Comparison of ENCODE assay signal across 10 mouse cellular contexts in genomic region chr15:83142861-83143260, GRCm38 (mm10). TPM values are rescaled to one million over a fixed set of nuclear protein-coding genes. Genes with fewer than 3 reads are reported as not detected.
DNase-seq lines count a peak whose midpoint lies in the region; ATAC-seq and TF ChIP-seq lines count a peak whose summit lies in the region.
"Had no signal": no experiment of that assay in that cellular context is flagged by ENCODE, and none has a peak within 500 bp of the region (broad histone marks: within the 10 kb centered on the region; RNA-seq: fewer than 3 reads in every experiment).

No protein-coding gene starts in this region.

- peaks cover 22% of the 10 kb centered on the region for H3K4me1 ChIP-seq in cerebellum, adult 2 months (ENCODE audit: control insufficient read depth, insufficient read depth, low read length)
- peaks cover 2% of the 10 kb centered on the region; the same call in 1 of the 2 replicates for H3K4me1 ChIP-seq in kidney, postnatal 0 days (replicated peaks; ENCODE audit: insufficient read depth, low read length)
- H3K4me1 ChIP-seq in neural tube, embryonic 13.5 days (replicated peaks): peaks cover 32% of the 10 kb centered on the region
- H3K4me1 ChIP-seq in stomach, postnatal 0 days (replicated peaks; ENCODE audit: control insufficient read depth, insufficient read depth): peaks cover 8% of the 10 kb centered on the region; the same call in 1 of the 2 replicates

- H3K9ac ChIP-seq in kidney, postnatal 0 days (ENCODE audit: low read depth, low read length): no peak overlapping the region
- peak overlapping the region; percentile 34; the same call in 1 of the 2 replicates for H3K9ac ChIP-seq in neural tube, embryonic 13.5 days
- H3K9ac ChIP-seq in stomach, postnatal 0 days (ENCODE audit: low read length): no peak overlapping the region

- no peak for DNase-seq in cerebellum, adult 2 months
- no peak for DNase-seq in cerebellum, postnatal 10 days
- DNase-seq in kidney, postnatal 0 days (ENCODE audit: low spot score): peak; percentile 8
- DNase-seq in kidney, adult 18-20 months: no peak
- DNase-seq in neural tube, embryonic 10.5 days (ENCODE audit: extremely low spot score, low spot score): no peak
- no peak for DNase-seq in stomach, postnatal 0 days (ENCODE audit: low spot score)
- no peak for DNase-seq in c-Kit-positive CD71-positive TER-119-positive erythroid progenitor cells, embryonic 14.5 days (ENCODE audit: low spot score)
- DNase-seq: heart, postnatal 10 days; lung, postnatal 4 days had no signal

- H3K9me3 ChIP-seq in kidney, postnatal 0 days (replicated peaks; ENCODE audit: low read length): no peaks in the 10 kb centered on the region
- H3K9me3 ChIP-seq in neural tube, embryonic 13.5 days: no peaks in the 10 kb centered on the region
- no peaks in the 10 kb centered on the region for H3K9me3 ChIP-seq in stomach, postnatal 0 days (ENCODE audit: control insufficient read depth, low read length)

- H3K4me2 ChIP-seq in kidney, postnatal 0 days (ENCODE audit: low read length): no peak overlapping the region
- H3K4me2 ChIP-seq in neural tube, embryonic 13.5 days: no peak overlapping the region
- H3K4me2 ChIP-seq in stomach, postnatal 0 days (replicated peaks; ENCODE audit: low read depth): no peak overlapping the region

- no peak for TF ChIP-seq POLR2A in cerebellum, adult 2 months (IDR thresholded peaks at IDR 0.05; ENCODE audit: borderline replicate concordance, insufficient read depth, low read length)

- no peaks in the 10 kb centered on the region for H3K27me3 ChIP-seq in cerebellum, adult 2 months (ENCODE audit: control insufficient read depth, insufficient read depth, low read length)
- H3K27me3 ChIP-seq in kidney, postnatal 0 days (ENCODE audit: insufficient read depth, low read length): no peaks in the 10 kb centered on the region
- no peaks in the 10 kb centered on the region for H3K27me3 ChIP-seq in neural tube, embryonic 13.5 days
- no peaks in the 10 kb centered on the region for H3K27me3 ChIP-seq in stomach, postnatal 0 days (ENCODE audit: control insufficient read depth, insufficient read depth, low read length)

- 0 out of 2 replicates have a peak, but pooled peaks cover 11% of the 10 kb centered on the region for H3K36me3 ChIP-seq in kidney, postnatal 0 days (ENCODE audit: insufficient read depth, low read length)
- H3K36me3 ChIP-seq in neural tube, embryonic 13.5 days: peaks cover 23% of the 10 kb centered on the region
- H3K36me3 ChIP-seq in stomach, postnatal 0 days (ENCODE audit: control insufficient read depth, insufficient read depth, low read length): no peaks in the 10 kb centered on the region; the same call in 1 of the 2 replicates

- H3K4me3 ChIP-seq in cerebellum, adult 2 months (replicated peaks; ENCODE audit: insufficient read depth, low read depth, low read length): no peak overlapping the region
- H3K4me3 ChIP-seq in kidney, postnatal 0 days (replicated peaks; ENCODE audit: low read depth, low read length): no peak overlapping the region
- H3K4me3 ChIP-seq in neural tube, embryonic 13.5 days: no peak overlapping the region
- H3K4me3 ChIP-seq in stomach, postnatal 0 days (ENCODE audit: low read depth, low read length): no peak overlapping the region

- 19% methylated on average over 5 of the region's 5 CpGs for WGBS in cerebellum, adult 2 months
- WGBS in kidney, postnatal 0 days: 52% methylated on average over 5 of the region's 5 CpGs
- 52% methylated on average over 5 of the region's 5 CpGs for WGBS in neural tube, embryonic 13.5 days
- WGBS in stomach, postnatal 0 days: 12% methylated on average over 5 of the region's 5 CpGs

- no peak for TF ChIP-seq CTCF in cerebellum, adult 2 months (IDR thresholded peaks at IDR 0.05; ENCODE audit: borderline replicate concordance, insufficient read depth, low read depth, low read length)
- TF ChIP-seq CTCF in kidney, postnatal 0 days (IDR thresholded peaks at IDR 0.05; ENCODE audit: low read depth): no peak
- no peak for TF ChIP-seq CTCF in stomach, postnatal 0 days (IDR thresholded peaks at IDR 0.05; ENCODE audit: low read depth)

- TF ChIP-seq EP300 in stomach, postnatal 0 days (optimal IDR thresholded peaks at IDR 0.05): no peak

- no peak for ATAC-seq in kidney, postnatal 0 days (replicated peaks; ENCODE audit: low FRiP score, low read depth)
- ATAC-seq in neural tube, embryonic 13.5 days (ENCODE audit: low read depth): no peak
- ATAC-seq in stomach, postnatal 0 days (ENCODE audit: low FRiP score, low TSS enrichment): peak; percentile 24; the same call in 1 of the 2 replicates

- H3K27ac ChIP-seq in cerebellum, adult 2 months (ENCODE audit: insufficient read depth, low read length): peak overlapping the region; percentile 45; the same call in 1 of the 2 replicates
- H3K27ac ChIP-seq in kidney, postnatal 0 days: no peak overlapping the region
- H3K27ac ChIP-seq in neural tube, embryonic 13.5 days (replicated peaks): peak overlapping the region; percentile 20; the same call in 1 of the 2 replicates
- peak overlapping the region; percentile 76 for H3K27ac ChIP-seq in stomach, postnatal 0 days (replicated peaks)

RNA-seq across cellular contexts. Expression of gene Poldip3, which starts 6.3 kb away (rescaled TPM):
- polyA plus RNA-seq in cerebellum, adult 2 months (2012; rRNA removed): 73.3 and 74.1 TPM in 2 replicates
- polyA plus RNA-seq in kidney, postnatal 0 days (2015; fragmentation: Nextera tagmentation; extraction: Ambion mirVana): 88.6 and 101 TPM in 2 replicates
- 137 and 140 TPM in 2 replicates for polyA plus RNA-seq in neural tube, embryonic 13.5 days (2015; fragmentation: Nextera tagmentation; extraction: Ambion mirVana)
- 56.3 and 58.7 TPM in 2 replicates for polyA plus RNA-seq in stomach, postnatal 0 days (2015; fragmentation: Nextera tagmentation; extraction: Ambion mirVana)

RNA-seq across cellular contexts. Expression of gene Rrp7a, which starts 20.3 kb away (rescaled TPM):
- polyA plus RNA-seq in cerebellum, adult 2 months (2012; rRNA removed): 109 and 114 TPM in 2 replicates
- polyA plus RNA-seq in kidney, postnatal 0 days (2015; fragmentation: Nextera tagmentation; extraction: Ambion mirVana): 52.9 and 56.2 TPM in 2 replicates
- polyA plus RNA-seq in neural tube, embryonic 13.5 days (2015; fragmentation: Nextera tagmentation; extraction: Ambion mirVana): 68.3 and 76.0 TPM in 2 replicates
- polyA plus RNA-seq in stomach, postnatal 0 days (2015; fragmentation: Nextera tagmentation; extraction: Ambion mirVana): 39.9 and 44.8 TPM in 2 replicates

RNA-seq across cellular contexts. Expression of gene Cyb5r3, which starts 29.5 kb away (rescaled TPM):
- polyA plus RNA-seq in cerebellum, adult 2 months (2012; rRNA removed): 63.5 and 68.6 TPM in 2 replicates
- 90.9 and 104 TPM in 2 replicates for polyA plus RNA-seq in kidney, postnatal 0 days (2015; fragmentation: Nextera tagmentation; extraction: Ambion mirVana)
- 130 and 140 TPM in 2 replicates for polyA plus RNA-seq in neural tube, embryonic 13.5 days (2015; fragmentation: Nextera tagmentation; extraction: Ambion mirVana)
- 117 and 145 TPM in 2 replicates for polyA plus RNA-seq in stomach, postnatal 0 days (2015; fragmentation: Nextera tagmentation; extraction: Ambion mirVana)

RNA-seq across cellular contexts. Expression of gene Serhl, which starts 53.6 kb away (rescaled TPM):
- polyA plus RNA-seq in cerebellum, adult 2 months (2012; rRNA removed): 16.5 and 19.2 TPM in 2 replicates
- polyA plus RNA-seq in kidney, postnatal 0 days (2015; fragmentation: Nextera tagmentation; extraction: Ambion mirVana): 76.5 and 83.5 TPM in 2 replicates
- polyA plus RNA-seq in neural tube, embryonic 13.5 days (2015; fragmentation: Nextera tagmentation; extraction: Ambion mirVana): 20.8 and 31.3 TPM in 2 replicates
- polyA plus RNA-seq in stomach, postnatal 0 days (2015; fragmentation: Nextera tagmentation; extraction: Ambion mirVana): 51.5 and 61.6 TPM in 2 replicates
